Mouse (Mus musculus) adrenal gland, postnatal 14 days (tissue): Measurements from ENCODE around the gene Akap6. TPM values are rescaled to one million over a fixed set of nuclear protein-coding genes. Genes with fewer than 3 reads are reported as not detected.
A peak's percentile ranks its signal among the peaks of the same experiment; 100 is the strongest.

ENCODE experiments used
- DNase-seq: peaks from one replicate; pipeline ENCODE4 v3.0.0; 2021; ENCODE audit warnings: mixed read lengths
- total RNA-seq: library from RNA; stranded (reverse); gene quantifications from 2 replicates; pipeline ENCODE4 v1.2.3, GENCODE M21; 2021

Gene Akap6
- total RNA-seq, 1 experiment from 2014 or later = 2.2 TPM

DNA sequence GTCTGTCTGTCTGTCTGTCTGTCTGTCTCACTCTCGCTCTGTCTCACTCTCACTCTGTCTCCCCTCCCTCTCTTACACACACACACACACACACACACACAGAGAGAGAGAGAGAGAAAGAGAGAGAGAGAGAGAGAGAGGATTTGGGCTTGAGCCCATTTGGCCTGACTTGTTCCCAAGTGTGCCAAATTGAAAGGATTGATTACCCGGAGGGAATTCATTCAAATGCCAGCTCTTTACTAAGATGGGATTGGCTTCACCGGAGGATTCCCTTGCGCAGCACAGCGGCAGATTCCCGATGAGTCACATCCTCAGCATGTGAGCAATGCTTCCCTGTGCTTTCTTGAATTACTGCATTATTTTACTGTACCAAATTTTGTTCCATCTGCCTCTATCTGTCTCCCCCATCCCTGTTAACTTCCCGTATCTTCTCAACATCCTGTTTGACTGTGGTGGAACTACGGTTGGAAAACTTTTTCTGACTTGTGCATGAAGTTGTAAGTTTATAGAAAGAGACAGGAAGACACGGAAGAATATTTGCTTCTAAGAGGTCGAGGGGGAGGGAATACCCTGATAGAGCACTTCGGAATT, 447.4 kb downstream of the Akap6 start:
- peak; percentile 30 for DNase-seq

- DNase-seq = no peak
Measured at GRCm38 (mm10) chr12:53147696-53148095, 448.5 kb downstream of the Akap6 start.

DNA sequence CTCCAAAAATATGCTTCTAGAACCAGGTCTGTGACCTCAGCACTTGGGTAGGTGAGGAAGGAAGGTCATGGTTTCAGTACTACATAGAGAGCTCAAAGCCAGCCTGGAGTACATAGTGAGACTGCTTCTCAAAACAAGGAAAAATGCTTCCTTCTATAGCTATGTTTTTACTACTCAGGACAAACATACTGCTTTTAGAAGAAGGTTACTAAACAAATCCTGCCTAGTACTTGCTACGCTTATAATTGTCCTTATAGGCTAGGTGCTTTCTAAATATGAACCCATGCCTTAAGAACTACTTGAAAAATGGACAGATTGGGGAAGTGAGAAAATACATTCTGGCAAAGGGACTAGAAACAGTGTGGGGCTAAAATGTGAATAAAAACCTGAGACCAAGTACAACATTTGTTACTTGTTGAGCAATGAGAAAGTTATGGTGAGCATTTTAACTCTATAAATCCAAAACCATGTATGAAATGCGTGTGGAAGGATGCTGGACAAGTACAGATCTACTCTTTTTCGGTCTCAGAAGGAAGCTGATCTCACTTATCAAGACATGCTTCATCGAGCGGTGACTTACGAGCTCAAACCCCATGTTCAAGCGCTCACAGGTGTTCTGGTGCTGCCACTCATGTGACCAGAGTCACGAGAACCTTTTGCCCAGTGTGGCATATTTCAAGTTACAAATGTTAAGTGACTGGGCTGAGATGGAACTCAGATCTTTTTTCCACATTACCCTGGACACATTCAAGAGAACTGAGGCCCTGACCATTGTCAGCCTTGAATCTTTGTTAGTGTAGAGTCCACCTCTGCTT, 469.2 kb downstream of the Akap6 start:
- no peak for DNase-seq

DNA sequence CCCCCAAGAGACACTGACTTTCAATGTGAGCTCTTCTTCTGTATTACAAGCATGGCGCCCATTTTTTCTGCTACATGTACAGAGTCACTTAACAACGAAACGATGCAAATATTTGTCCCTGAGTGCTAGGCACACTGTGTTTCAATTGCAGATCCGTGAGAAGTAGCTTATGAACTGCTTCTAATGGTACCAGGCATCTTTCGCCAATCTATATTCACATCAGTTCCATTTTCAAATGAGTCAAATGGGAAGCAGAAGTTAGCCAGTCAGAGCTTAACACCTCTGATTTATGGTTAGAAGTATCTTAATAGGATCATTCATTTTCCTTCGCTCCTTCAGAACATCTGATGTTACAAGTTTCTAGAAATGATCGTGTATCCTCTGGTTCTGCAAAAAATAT, 492.3 kb downstream of the Akap6 start:
- DNase-seq = no peak

DNA sequence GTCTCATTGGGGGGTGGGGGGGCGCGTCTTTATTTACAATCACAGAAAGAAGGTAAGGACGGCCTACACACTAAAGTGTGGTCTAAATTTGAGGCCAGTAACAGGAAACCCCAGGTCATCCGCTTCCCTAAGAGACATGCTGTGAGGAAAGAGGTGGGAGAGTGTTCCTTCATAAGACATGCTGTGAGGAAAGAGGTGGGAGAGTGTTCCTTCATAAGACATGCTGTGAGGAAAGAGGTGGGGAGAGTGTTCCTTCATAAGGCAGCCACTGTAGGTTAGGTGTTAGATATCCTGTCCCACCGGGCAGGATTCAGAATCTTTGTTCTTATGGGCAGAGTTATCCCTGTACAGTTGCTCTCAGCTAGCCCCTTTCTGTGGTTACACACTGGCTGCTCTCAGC, 494.5 kb downstream of the Akap6 start:
- DNase-seq = no peak

Other genes with a start within 250 kb of the Akap6 start
- gene Arhgap5, start 195.4 kb upstream of the Akap6 start, total RNA-seq = 74.5 and 80.1 TPM in 2 replicates